Mouse (Mus musculus): Measurements from ENCODE around the gene Ybx1.
A peak's percentile ranks its signal among the peaks of the same experiment; 100 is the strongest.

The Ybx1 gene

GRCm38 (mm10) chr4:119275226-119275625 is 19.2 kb downstream of the Ybx1 start:
- no peak for DNase-seq (ENCODE audit: extremely low read depth, insufficient read length, low spot score)

DNA sequence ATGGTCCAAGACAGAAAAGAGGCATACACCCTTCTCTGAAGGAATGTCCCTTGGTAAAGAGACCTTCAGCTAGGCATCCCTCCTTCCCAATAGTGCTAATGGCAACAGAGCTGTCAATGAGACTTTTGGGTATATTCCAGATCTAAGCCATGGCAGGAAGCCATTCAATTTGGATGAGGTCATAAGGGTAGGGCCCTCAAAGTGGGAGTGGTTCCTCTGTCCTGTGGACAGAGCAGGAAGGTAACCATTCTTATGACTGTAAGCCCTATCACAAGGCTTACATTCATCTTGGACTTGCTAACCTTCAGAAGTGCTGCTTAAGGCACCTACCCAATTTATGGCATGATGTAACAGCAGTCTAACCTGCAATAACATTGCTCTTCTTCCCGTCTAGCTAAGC is 19.8 kb downstream of the Ybx1 start:
- DNase-seq (ENCODE audit: extremely low read depth, insufficient read length, low spot score) = no peak

DNA sequence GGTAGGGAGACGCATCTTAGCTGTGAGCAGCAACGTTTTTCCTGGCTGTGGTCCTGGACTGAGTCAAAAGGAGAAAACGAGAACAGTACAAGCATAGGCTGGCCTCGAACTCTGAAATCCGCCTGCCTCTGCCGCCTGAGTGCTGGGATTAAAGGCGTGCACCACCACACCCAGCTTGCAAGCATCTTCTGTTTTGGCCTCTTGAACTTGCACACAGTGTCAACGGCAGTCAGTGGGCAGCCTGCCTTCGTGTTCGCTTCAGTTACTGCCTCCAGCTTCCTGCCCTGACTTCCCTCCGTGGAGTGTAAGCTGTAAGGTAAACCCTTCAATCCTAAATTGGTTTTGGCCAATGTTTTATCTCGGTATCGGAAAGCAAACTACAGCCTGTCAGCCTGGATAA is 27.8 kb downstream of the Ybx1 start:
- DNase-seq (ENCODE audit: extremely low read depth, insufficient read length, low spot score) = no peak

DNA sequence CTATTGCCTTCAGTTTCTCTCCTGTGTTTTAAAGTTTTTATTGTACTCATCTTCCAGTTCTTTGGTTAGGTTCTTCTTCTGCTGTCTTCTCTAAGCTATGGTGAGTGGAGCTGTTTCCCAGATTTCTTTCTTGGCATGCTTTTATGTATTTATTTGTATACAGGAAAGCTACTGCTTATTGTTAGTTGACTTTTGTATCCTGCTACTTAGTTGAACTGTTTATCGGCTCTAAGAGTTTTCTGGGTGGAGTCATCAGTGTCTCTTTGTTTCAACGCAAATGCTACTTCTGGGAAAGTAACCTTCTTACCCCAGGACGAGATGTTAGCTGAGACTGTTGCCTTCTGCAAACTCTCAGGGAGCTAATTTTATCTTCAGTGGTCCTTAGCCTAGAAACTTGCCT is 30.9 kb downstream of the Ybx1 start:
- DNase-seq (ENCODE audit: extremely low read depth, insufficient read length, low spot score) = no peak

GRCm38 (mm10) chr4:119262483-119262882 is 31.9 kb downstream of the Ybx1 start:
- DNase-seq (ENCODE audit: extremely low read depth, insufficient read length, low spot score) = no peak

DNA sequence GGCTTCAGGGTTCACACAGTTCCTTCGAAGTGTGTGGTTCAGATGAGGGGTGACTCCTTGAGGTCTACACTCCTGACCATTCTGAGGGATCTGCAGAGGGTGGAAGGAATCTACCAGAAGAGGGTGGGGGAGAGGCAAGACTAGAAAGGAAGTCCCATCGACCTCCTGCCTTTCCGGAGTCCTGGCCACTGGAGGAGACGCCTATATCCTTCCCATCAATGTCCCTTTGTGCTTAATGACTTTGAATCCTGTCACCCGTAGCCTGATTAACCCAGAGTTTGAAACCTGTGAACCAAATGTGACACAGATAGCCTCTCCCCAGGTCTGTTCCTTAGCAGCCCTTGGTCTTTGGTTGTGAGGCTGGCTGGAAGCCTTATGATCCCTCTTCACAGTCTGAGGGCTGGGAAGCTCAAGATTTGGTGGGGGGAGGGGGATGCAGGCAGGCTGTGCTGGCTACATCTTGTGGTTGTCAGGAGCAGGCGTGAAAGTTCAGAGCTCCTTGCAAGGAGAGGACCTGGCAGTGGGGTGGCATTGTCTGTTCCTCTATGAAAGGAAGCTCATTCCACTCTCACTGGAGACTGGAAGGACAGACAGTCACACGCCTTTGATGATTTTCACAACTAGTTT is 33.2 kb downstream of the Ybx1 start:
- no peak for DNase-seq (ENCODE audit: extremely low read depth, insufficient read length, low spot score)

- no peak for DNase-seq (ENCODE audit: extremely low read depth, insufficient read length, low spot score)
Measured at GRCm38 (mm10) chr4:119259344-119260254, 34.8 kb downstream of the Ybx1 start.

DNA sequence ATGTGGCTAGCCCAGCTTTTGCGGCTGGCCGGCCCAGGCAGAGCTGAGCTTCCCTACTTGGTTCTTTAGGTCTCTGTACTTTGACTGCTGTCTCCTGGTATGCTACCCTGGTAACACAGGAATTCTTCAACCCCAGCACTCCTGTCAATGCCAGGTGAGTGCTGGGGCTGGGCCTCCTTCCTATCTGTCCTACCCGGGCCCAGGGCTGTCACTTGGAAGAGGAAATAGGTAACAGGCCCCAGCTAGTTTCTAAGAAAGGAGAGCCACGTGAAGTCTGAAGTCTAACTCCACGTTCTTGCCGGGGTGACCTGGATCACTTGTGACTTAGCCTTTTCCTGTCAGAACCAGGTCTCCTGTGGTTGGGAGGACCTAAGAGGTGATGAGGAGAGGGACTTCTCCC is 37.3 kb downstream of the Ybx1 start:
- DNase-seq (ENCODE audit: extremely low read depth, insufficient read length, low spot score) = no peak

GRCm38 (mm10) chr4:119255351-119255750 is 39.1 kb downstream of the Ybx1 start, which contains the start of gene Cldn19:
Cldn19 (plus strand) TSS chr4:119255414.
- no peak for DNase-seq (ENCODE audit: extremely low read depth, insufficient read length, low spot score)

- no peak for DNase-seq (ENCODE audit: extremely low read depth, insufficient read length, low spot score)
Measured at GRCm38 (mm10) chr4:119254012-119254618, 40.3 kb downstream of the Ybx1 start.

DNA sequence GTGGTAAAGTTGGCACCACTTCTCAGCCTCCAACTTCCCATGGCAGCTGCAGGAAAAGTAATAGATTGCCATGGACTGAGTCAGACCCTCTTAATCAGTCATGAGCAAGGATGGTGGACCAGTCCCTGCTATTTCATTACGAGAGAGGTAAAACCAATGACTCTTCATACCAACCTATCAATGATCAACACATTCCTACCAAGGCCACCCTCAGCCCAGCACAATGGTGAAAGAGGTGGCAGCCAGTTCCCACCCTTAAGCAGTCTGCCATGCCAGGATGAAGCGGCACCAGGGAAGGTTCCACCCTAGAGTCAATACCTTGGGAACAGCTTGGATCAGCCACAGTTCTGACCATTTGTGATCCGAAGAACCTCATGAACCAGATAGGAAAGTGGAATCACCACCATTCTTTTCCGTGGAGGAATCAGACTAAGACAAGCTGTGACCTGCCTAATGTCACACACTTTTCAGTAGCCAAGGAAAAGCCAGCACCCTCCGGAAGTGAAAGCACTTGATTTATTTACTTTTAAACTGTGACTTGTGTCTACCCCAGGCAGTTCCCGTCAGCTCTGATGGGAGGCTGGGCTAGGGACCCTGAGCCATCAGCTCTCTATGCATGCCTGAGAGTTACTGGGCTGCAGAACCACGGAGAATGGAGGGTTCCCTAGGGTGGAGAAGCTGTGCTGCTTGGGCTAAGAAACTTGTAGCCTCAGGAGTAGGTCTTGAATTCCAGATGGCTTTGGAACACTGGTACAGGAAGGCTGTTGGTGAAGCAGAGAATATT is 42.2 kb downstream of the Ybx1 start:
- DNase-seq (ENCODE audit: extremely low read depth, insufficient read length, low spot score) = no peak

DNA sequence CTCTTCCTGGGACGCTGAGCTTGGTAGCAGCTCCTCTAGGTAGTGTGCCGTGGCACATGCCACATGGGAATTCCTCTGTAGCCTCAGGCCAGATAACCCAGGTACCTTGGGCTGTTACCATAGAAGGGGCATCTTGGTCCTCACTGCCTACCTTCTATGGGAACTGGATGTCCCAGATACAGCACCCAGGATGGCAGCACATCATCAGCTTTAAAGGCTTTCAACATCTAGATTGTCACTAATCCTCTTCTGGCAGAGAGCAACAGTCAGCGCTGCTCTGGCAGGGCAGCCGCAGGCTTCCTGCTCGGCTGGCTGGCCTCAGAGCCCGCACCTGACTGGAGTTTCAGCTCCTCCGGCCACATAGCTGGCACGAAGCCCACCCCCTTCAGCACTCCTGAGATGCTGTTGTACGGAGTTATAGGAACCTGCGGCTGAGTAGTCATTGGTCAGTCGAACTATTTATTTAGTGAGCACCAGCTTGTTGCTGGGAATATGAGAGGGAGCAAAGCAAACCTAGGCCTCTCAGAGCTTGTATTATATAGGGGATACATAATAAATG is 45.9 kb downstream of the Ybx1 start:
- no peak for DNase-seq (ENCODE audit: extremely low read depth, insufficient read length, low spot score)

DNA sequence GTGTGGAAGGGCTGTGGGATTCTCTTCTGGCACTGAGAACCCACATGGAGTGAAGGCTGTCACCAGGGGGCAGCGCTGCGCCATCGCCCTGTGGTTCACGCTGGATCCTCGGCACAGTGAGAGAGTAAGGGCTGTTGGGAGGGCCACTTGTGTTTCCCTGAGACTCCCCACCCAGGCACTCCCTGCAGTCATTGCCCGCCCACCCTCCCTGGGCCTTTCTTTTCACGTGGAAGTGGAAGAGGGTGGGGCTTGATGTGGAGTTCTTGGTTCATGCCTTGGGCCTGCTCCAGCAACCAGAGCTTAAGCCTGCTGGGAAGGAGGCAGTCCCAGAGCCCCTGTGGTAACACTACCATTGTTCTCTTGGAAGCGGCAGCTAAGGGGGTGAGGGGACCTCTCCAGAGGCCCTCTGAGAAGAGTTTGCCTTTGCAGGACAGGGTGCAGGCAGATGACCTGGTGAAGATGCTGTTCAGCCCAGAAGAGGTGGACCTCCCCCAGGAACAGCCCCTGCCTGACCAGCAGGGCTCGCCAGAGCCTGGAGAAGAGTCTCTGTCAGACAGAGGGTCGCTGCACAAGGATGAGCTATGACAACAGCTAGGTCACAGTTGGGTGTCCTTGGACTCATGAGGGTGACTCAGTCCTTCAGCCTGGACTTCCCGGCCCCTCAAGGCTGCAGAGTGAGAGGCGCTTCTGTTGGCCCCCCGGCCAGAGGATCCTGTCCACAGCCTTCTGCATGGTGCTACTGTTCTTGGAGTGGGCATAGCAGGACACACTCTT is 46.8 kb downstream of the Ybx1 start:
- peak; percentile 49 for DNase-seq (ENCODE audit: extremely low read depth, insufficient read length, low spot score)

GRCm38 (mm10) chr4:119246688-119247225 is 47.6 kb downstream of the Ybx1 start:
- DNase-seq (ENCODE audit: extremely low read depth, insufficient read length, low spot score) = no peak

DNA sequence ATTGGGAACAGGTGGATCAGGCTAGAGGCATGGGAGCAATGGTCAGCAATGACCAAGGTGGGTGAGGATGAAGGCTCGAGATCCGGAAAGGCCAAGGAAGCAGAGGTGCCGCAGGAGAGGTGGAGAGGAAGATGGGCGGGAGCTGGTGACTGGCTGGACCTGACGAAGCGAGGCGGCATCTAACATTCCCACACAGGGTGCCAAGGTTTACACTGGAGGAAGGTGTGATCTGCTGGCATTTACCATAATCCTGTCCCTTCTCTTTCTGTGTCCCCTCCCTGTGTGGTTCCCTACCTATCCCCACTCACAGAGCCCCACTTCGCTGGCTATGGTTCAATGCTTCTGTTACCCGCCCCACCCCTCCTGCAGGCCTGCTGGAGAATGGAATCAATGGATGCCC is 48.4 kb downstream of the Ybx1 start:
- DNase-seq (ENCODE audit: extremely low read depth, insufficient read length, low spot score) = no peak

DNA sequence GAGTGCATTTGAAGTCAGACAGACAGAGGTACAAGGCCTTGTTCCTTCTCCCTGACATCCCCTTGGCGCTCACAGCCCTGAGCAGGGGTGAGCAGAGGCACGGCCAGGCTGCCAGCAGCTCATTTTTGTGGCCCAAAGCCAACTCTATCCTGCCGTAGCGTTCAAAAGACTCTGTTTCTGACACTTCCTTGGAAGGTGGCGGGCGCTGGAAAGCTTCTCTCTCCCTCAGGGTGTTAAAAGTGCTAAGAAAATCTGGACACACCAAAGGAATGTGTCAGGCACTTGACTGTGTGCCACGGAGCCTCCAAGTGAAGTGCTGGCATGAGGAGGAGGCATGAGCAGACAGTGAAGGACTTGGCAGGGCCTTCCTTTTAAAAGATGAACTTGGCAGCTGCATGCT is 48.8 kb downstream of the Ybx1 start:
- peak; percentile 38 for DNase-seq (ENCODE audit: extremely low read depth, insufficient read length, low spot score)

DNA sequence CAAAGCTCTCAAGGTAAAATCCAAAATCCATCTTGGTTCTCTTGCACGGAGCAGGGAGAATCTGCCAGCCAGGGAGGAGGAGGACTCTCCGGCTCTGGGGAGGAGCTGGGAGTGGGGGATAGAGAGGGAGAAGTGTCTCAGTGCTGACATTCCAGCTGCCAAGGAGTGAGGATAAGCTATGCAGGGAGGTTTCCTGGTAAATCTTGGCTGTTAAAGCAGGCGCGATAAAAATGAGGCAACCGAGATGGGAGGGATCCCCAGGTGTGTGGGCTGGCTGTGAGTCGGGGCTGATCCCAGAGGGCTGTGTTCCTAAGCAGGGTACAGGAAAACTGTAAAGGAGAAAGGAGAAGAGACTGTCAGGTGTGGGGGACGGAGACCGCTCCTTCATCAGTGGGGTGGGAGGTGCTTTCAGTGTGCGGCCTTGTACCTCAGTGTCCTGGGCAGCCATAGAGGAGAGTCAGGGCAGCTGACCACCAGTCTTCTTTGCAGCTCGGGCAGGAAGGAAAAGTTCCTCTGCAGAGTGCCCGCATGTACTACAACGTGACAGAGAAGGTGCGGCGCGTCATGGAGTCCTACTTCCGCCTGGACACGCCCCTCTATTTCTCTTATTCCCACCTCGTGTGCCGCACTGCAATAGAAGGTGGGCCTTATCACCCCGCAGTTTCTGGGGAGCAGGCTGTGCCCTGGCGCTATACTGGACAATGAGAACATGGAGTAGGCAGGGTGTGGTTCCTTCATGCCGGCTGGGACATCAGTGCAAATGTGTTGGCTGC is 49.8 kb downstream of the Ybx1 start:
- no peak for DNase-seq (ENCODE audit: extremely low read depth, insufficient read length, low spot score)

- DNase-seq (ENCODE audit: extremely low read depth, insufficient read length, low spot score) = no peak
Measured at GRCm38 (mm10) chr4:119242571-119242970, 51.8 kb downstream of the Ybx1 start.

DNA sequence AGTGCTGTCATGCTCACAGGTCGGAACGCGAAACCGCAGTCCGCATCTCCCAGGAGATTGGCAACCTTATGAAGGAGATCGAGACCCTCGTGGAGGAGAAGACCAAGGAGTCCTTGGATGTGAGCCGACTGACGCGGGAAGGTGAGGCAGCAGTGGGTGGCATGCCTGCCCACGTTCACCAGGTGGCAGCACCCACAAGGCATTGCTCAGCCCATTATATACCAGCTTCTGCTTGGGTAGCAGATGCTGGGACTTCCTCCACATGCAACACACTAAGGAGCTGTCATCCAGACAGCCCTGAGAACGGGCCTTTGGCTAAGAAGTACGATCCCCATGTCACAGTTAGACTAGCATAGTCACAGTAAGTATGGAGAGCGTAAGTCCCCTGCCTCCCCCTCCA is 52.7 kb downstream of the Ybx1 start:
- no peak for DNase-seq (ENCODE audit: extremely low read depth, insufficient read length, low spot score)
